Mouse (Mus musculus) heart, postnatal 36 days (tissue): ENCODE results near the gene Tmem186. TPM values are rescaled to one million over a fixed set of nuclear protein-coding genes. Genes with fewer than 3 reads are reported as not detected.

Source experiments
- DNase-seq, 2 experiments: peaks; one replicate each; pipeline ENCODE4 v3.0.0; 2021 to 2022
- intact Hi-C: fragments of 180-260 bp; cut with DNase I; formaldehyde crosslinking; loops from one replicate; pipeline ENCODE4 v1.15.1; 2025
- microRNA-seq, 2 experiments: library from miRNA; unstranded; fragments of <30 nt; microRNA quantifications; one replicate each; pipeline ENCODE4 v1.2.0; 2021; ENCODE audit warnings: borderline number of aligned reads in 2 of 2
- total RNA-seq, 2 experiments: library from RNA; stranded (reverse); gene quantifications; 2 replicates each; pipeline ENCODE4 v1.2.3; 2021

The Tmem186 gene
- total RNA-seq, 2 experiments from 2014 or later = 16.7 to 16.8 TPM

DNA sequence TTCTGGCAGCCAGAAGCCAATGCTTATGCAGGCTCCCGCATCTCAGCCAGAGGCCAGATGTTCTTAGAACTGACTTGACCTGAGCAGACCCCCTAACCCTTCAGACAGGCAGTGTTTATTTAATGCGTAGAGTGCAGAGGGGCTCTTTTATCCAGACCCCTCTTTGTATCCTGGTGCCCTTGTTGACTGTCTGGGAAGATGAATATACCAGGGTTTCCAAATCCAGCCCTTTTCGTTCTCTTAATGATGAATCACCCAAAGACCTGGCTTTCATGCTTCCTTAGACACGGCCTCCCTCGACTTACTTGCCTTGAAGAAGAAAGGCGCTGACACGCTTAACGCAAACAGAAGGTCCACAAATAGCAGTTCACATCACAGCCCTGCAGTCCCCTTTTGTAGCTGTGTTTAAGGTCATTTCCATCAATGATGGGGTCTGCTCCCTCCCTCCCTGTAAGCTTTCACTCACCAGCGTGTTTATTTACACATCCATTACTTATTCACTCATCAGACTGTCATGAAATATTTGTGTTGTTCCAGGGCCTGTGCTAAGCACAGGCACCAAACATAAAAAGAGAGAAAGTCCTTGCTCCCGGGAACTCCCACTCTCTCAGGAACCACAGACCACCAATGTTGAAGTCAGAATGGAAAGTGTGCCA, 17.7 kb downstream of the Tmem186 start:
- intact Hi-C loops = no loop called here
- DNase-seq = no peak

DNA sequence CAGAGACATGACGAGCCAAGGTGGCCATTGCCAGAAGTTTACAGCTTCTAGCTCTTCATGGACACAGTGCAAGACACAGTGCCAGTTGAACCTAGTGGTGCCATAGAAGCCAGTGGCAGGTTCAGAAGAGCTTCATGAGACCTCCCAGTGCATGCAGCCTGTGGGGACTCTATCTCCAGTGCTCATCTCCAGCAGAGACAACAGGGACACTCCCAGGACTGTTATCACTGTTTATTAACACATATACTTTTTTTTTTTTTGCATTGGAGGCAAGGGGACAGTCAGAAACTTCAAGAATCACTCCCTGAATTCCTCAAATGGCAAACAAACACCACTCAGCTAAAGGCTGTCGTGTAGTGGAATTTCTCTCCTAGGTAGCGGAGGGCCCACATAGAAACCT, 24.1 kb downstream of the Tmem186 start:
- intact Hi-C loops = no loop called here
- DNase-seq = no peak

DNA sequence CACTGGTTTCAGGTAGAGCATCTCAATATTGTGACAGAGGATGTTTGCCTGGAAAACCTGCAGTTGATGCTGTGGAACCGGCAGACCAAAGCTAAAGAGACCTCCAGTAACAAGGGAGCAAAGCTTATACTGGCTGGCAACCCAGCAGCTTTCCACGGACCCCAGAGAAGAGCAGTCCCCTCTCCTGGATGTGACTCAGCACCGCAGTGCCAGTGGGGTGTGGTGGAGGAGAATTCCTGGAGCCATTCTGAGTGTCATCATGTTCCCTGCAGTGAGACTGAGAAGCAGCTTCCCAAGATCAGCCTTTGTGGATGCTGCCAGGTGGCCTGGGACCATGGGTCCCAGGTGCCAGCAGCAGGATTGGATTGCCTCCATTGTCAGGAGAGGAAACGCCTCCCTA, 24.5 kb downstream of the Tmem186 start:
- intact Hi-C loops = no loop called here
- no peak for DNase-seq

DNA sequence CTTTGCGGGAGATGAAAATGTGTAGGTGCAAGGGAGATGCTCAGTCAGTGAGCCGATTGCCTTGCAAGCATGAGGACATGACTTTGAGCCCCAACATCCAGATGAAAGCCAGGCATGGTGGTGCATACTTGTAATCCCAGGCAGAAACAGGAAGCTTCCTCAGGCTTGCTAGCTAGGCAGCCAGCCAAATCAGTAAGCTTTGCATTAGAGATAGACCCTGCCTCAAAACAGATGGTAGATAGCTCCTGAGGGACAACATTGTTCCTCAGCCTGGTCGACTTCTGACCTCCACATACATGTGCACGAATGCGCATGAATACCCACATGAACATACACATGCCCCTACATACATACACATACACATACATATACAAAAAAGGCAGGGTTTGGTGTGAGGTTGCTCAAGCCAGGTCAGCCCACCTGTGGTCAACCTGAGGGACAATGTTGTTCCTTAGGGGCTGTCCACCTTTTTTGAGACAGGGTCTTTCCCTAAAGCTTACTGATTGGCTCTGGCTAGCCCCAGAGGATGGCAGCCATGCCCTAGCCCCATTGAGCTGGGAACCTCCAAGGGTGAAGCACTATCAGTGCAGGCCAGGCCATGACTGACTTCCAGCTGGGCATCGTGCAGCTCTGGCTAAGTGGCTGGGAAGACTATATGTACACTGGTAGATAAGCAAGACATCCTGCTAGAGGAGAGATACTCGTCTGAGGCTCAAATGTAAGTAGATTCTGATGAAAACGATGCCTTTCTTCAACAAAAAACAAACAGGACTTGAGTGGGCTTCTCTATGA, 25.1 kb downstream of the Tmem186 start:
- no peak for DNase-seq
- intact Hi-C loops = no loop called here

DNA sequence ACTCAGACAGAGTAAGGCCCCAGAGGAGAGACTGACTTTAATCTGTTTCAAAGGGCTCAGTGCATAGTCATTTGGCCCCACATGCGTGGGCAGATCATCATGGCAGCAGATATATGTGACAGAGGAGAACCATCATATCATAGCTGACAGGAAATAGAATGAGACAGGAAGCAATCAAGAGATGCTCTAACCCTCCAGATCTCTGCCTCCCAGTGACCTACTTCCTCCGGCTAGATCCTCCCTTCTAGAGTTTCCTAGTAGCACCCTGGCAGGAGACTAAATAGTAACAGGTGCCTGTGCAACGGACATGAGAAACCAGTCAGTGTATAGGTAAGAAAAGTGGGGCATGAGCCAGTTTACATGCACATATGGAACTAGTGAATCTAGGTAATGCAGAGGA, 27.1 kb downstream of the Tmem186 start:
- intact Hi-C loops = no loop called here
- DNase-seq = no peak

DNA sequence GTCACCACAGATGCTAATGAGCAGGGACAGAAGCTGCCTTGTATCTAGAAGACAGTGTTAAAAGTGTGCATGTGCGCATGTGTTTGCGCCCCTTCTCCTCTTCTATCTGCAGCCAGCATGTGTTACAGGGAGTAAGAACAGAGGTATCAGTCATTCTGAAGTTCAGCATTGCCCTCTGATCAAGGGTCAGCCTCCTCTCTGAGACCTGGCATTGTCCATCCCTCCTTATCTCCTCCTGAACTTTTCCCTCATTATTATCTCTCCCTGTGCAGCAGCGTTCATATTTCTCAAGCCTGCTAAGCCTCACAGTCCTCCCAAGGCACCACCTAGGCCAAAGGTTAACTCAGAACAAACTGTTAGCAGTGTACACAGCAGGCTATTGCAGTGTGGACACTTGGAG, 33.7 kb downstream of the Tmem186 start:
- intact Hi-C loops = no loop called here
- DNase-seq = no peak

DNA sequence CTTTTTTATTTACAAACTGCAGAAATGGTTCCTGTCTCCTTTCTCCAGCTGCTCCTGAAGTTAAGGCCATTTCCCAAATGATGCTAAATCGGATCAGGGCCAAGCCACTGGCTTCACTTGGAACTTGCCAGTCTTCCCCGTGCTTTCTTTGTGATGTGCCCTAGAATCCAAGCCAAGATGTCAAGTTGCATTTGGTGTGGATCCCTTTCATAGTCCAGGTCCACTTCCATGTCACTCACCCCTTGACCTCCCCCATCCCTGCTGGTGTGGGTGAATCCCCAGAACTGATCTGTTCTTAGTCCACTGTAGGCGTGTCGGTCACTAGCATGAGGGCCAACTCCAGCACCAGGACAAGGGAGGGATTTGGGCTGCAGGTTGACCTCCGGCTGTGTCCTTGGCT, 40.0 kb downstream of the Tmem186 start:
- DNase-seq = no peak
- intact Hi-C loops = no loop called here

DNA sequence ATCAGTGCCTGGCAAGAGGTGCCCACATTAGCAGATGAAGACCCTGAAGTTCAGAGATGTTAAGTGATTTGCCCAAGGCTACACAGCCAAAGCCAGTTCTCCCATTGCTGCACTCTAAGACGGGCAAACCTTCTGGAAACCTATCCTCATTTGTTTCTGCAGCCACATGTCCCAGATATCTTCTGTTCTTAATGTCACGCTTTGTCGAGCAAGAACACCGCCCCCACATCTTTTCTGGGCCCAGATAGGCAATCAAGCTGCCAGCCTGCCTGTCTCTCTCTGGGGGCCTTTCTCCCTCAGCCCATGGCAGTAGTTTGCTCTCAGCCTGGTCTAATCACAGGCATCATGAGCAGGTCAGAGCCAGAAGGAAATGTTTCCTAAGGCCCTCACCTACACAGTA, 41.2 kb downstream of the Tmem186 start:
- intact Hi-C loops = no loop called here
- no peak for DNase-seq

DNA sequence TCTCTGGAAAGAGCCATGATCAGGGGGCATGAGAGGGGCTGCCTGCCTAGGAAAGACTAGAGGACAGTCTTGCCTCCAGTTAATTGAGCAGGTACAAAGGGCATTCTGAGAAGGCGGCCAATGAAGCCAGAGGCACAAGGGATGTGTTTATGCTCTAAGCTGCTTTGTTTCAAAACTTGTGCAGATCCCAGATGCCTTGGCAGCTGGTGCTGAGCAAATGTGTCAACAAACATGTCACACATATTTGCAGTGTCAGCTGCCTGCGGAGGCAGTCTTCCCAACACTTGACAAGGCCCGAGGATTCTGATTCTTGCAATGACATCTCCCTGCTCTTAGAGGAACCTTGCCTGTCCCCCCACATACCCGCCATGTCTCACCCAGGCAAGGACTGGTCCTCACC, 42.1 kb downstream of the Tmem186 start:
- no peak for DNase-seq
- intact Hi-C loops = no loop called here

DNA sequence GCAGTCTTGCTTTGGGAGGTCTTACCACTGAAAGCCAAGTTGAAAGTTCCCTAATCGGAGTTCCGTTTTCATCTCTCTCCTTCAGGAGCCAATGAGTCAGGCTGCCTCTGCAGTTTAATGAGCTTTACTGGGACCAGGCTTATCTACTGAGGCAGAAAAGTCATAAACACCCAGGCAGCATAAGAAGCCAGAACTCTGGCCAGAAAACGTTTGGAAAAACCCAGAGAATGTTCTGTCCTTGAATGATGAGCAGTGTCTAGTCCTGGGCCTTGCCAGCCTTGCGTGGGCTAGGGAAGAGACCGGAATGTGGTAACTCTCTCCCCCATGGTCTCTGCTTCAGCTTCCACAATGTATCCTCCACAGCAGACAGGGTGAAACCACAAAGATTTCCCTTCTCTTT, 52.5 kb downstream of the Tmem186 start:
- intact Hi-C loops = no loop called here
- DNase-seq = no peak

DNA sequence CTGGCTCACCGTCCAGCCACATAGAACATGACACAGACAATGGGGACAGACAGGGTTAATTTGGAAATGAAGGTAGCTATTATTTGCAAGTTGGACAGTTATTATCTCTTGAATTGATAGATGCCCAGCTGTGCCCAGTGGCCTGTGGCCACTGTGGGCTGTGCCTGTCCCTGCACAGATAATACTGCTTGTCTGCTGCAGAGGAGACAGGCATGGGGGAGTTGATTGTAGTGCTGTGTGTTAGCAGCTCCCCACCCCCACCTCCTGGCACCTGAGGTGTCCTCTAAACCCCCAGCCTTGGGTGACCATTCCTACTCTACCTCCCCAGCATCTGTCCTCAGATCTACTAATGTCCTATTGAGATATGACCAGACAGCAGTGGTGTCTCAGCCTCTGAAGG, 53.3 kb downstream of the Tmem186 start:
- intact Hi-C loops = no loop called here

More for the DNA sequence above, 53.3 kb downstream of the Tmem186 start:
- no peak for DNase-seq

Small RNA genes lying within 50 kb of the gene (microRNA-seq; reads per million reads assigned to microRNA genes)
- gene Gm22137 = 0 reads per million in 2 experiments

Other genes with a start within 250 kb of the Tmem186 start
- not detected for gene Tmem114, start 212.6 kb downstream of the Tmem186 start, total RNA-seq
- gene Mettl22, start 166.9 kb downstream of the Tmem186 start, total RNA-seq = 10 to 100 TPM; 30.5 to 33.8 TPM
- 1 to 10 TPM; 3.9 to 4.7 TPM for gene Abat, start 124.3 kb downstream of the Tmem186 start, total RNA-seq
- gene Pmm2, start within 50 bp of the Tmem186 start, total RNA-seq = 10 to 100 TPM; 33.5 to 36.0 TPM
- gene Carhsp1, start 34.4 kb upstream of the Tmem186 start, total RNA-seq = 10 to 100 TPM; 16.9 to 18.0 TPM
- gene Gm5767, start 43.1 kb upstream of the Tmem186 start, total RNA-seq = not detected
- 10 to 100 TPM; 49.3 to 50.9 TPM for gene Usp7, start 154.6 kb upstream of the Tmem186 start, total RNA-seq
- 100 to 1,000 TPM; 117 to 136 TPM for gene 1810013L24Rik, start 192.4 kb upstream of the Tmem186 start, total RNA-seq